Mouse (Mus musculus): ENCODE measurements around the gene Snx29.

DNA sequence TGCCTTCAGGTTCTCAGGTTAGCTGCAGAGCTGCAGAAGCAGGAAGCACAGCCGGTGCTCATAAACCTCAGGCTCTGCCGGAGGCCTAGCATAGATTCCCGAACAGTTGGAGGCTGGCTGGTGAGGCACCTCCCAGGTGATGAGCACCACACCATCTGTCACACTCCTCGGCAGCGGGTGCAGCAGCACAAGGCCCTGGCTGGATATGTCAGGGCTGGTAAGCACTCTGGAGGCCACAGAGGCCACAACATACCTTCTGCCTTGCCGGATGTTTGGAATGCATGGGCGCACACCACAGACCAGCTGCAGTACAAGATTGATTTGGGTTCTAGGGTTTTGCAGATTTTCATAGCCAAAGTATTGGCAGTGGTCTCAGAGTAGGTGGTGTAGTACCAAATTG, 172.2 kb downstream of the Snx29 start:
- TF ChIP-seq CTCF (IDR thresholded peaks at IDR 0.05; ENCODE audit: insufficient read depth, low read depth, low read length): no peak
- TF ChIP-seq POLR2A (IDR thresholded peaks at IDR 0.05; ENCODE audit: insufficient read depth, low read depth, low read length): no peak
